Comparison of ENCODE assay signal across 7 mouse cellular contexts in the genomic region with DNA sequence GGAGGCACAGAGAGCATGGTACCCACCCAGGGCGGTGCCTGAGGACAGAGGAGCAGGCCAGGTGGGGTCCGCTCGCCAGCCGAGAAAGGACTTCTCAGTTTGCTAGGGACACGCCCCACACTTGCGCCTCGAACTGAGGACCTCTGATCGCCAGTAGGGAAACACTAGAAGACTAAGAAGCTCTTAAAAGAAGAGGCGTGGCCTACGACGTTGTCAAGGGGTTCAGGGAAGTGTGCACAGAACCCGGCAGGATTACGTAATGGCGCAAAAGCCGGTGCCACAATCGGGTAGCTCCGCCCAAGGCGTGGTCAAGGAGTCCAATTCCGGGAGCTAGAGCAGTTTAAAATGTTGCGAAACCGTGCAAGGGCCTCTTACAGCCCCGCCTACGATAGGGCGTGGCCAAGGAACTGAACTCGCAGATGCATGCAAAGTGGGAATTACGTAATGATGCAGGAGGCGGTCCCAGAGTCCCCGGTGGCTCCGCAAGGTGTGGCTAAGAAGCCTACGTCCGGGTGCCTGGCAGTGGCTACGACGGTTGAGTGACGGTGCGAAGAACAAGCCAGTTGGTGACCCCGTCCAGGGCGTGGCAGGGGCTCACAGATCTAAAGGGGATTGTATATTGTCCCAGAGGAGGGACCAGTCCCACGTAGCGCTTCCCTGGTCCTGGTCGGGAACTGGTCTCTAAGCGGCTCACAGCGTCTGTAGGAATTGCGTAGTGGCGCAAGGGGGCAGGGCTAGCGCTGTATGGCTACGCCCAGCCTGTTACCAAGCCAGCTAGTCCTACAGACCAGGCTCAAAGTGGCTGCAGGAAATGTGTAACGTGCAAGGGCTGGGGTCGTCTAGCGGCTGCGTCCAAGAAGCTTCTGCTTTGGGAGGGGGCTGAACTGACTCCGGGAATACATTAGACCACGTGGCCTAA. TPM values are rescaled to one million over a fixed set of nuclear protein-coding genes. Genes with fewer than 3 reads are reported as not detected.
DNase-seq lines count a peak whose midpoint lies in the region; ATAC-seq lines count a peak whose summit lies in the region.

TSS of gene Abhd11 (plus strand) at position 482 of the 919 bp plus-strand sequence.

- peak within 1 kb of the TSS; percentile 73 for H3K4me3 ChIP-seq in intestine, embryonic 15.5 days (replicated peaks)
- peak within 1 kb of the TSS; percentile 70 for H3K4me3 ChIP-seq in midbrain, embryonic 10.5 days

- ATAC-seq in intestine, embryonic 15.5 days = peak; percentile 86

- peaks cover 38% of the 10 kb centered on the region for H3K4me1 ChIP-seq in intestine, embryonic 15.5 days (replicated peaks)
- peaks cover 48% of the 10 kb centered on the region for H3K4me1 ChIP-seq in midbrain, embryonic 10.5 days

- H3K27ac ChIP-seq in intestine, embryonic 15.5 days = peak within 1 kb of the TSS; percentile 99
- H3K27ac ChIP-seq in midbrain, embryonic 10.5 days (replicated peaks) = peak within 1 kb of the TSS; percentile 90

- H3K27me3 ChIP-seq in intestine, embryonic 15.5 days (replicated peaks) = no peaks in the 10 kb centered on the region
- H3K27me3 ChIP-seq in midbrain, embryonic 10.5 days (ENCODE audit: low read depth, poor library complexity, severe bottlenecking) = peaks cover 30% of the 10 kb centered on the region

- intact Hi-C loops in gastrocnemius, postnatal 36 days (cut with DNase I) = no loop called here
- intact Hi-C loops in left cerebral cortex, postnatal 25 days (cut with DNase I) = loop anchor here (2.0 kb wide), 1 partner anchor 68 kb away; no protein-coding TSS in a partner anchor

- H3K9me3 ChIP-seq in intestine, embryonic 15.5 days = no peaks in the 10 kb centered on the region
- no peaks in the 10 kb centered on the region for H3K9me3 ChIP-seq in midbrain, embryonic 10.5 days (replicated peaks)

- under 1% methylated on average over 52 of the region's 52 CpGs for WGBS in intestine, embryonic 15.5 days
- WGBS in midbrain, embryonic 10.5 days = under 1% methylated on average over 52 of the region's 52 CpGs

- no peaks in the 10 kb centered on the region for H3K36me3 ChIP-seq in intestine, embryonic 15.5 days
- H3K36me3 ChIP-seq in midbrain, embryonic 10.5 days = 0 out of 2 replicates have a peak, but pooled peaks cover 4% of the 10 kb centered on the region

- H3K4me2 ChIP-seq in intestine, embryonic 15.5 days (replicated peaks) = peak within 1 kb of the TSS; percentile 90

- H3K9ac ChIP-seq in intestine, embryonic 15.5 days = peak within 1 kb of the TSS; percentile 71

- peak; percentile 98 for DNase-seq in adrenal gland, adult 2 months
- DNase-seq in embryo, embryonic 11.5 days (ENCODE audit: low read depth, low spot score) = peak; percentile 100
- peak; percentile 95 to 98 for DNase-seq in gastrocnemius, postnatal 36 days
- DNase-seq in left cerebral cortex, postnatal 25 days (ENCODE audit: low spot score in 2 of 2) = peak; percentile 96 to 99
- peak; percentile 99 for DNase-seq in midbrain, embryonic 10.5 days (ENCODE audit: low spot score)
- DNase-seq in right cerebral cortex, postnatal 4 days = peak; percentile 88

RNA-seq across cellular contexts. Expression of gene Abhd11, which starts in this region (rescaled TPM):
- total RNA-seq in adrenal gland, adult 2 months (2021) = 10 to 100 TPM; 51.7 to 52.4 TPM
- 90.8 and 100.0 TPM in 2 replicates for polyA plus RNA-seq in adrenal gland, adult 2 months (2012; rRNA removed)
- 10 to 100 TPM; 51.6 to 57.0 TPM for total RNA-seq in gastrocnemius, postnatal 36 days (2021)
- polyA plus RNA-seq in intestine, embryonic 15.5 days (2015; fragmentation: Nextera tagmentation; extraction: Ambion mirVana) = 96.0 and 101 TPM in 2 replicates
- total RNA-seq in left cerebral cortex, postnatal 25 days (2021) = 10 to 100 TPM; 35.5 to 41.4 TPM
- polyA plus RNA-seq in midbrain, embryonic 10.5 days (2016; fragmentation: Nextera tagmentation; extraction: Ambion mirVana) = 39.4 and 39.8 TPM in 2 replicates

Comparison
In these comparisons a context has a peak if more than half of its experiments do, and no peak if none do; other contexts are left out.
1. Peak in every context shown above with its lines: DNase-seq, ATAC-seq, H3K4me3 ChIP-seq and H3K27ac ChIP-seq.